Mouse (Mus musculus) thymus, adult 2 months (tissue): ENCODE data around the gene Tpd52l2.

Source experiments
- CTCF ChIP-seq: fragments of 200-500 bp; IDR thresholded peaks from 2 replicates; pipeline ENCODE4 v1.5.1; 2012; ENCODE audit warnings: mild to moderate bottlenecking, control low read depth, low read length, moderate library complexity, borderline replicate concordance; ENCODE audit not compliant: control insufficient read depth, poor library complexity, insufficient read depth; ENCODE audit errors: extremely low read depth
- POLR2A ChIP-seq: fragments of 200-500 bp; IDR thresholded peaks from 2 replicates; pipeline ENCODE4 v1.6.1; 2012; ENCODE audit warnings: mild to moderate bottlenecking, low read length, control low read depth, moderate library complexity; ENCODE audit not compliant: control insufficient read depth, poor library complexity, insufficient read depth; ENCODE audit errors: extremely low read depth

DNA sequence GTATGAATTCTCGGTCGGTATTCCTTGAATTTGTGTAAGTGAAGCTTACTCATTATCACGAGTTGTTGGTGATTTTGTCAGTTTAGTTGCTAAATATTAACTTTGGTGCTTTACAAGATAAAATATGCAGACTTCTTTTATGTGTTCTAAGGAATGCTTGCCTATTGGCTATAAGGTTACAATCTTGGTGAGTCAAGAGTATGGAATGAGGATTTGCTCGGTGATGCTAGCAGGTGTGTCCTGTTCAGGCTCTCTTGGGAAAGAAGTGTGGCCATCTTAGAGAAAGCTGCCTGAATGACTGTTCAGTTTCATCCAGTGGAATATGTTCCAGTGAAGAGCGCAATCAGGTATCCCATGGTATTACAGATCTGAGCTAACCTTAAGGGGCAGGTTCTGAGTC, 28.6 kb downstream of the Tpd52l2 start:
- no peak for TF ChIP-seq POLR2A
- no peak for TF ChIP-seq CTCF
